Mouse (Mus musculus): ENCODE results near the gene E330017A01Rik. TPM values are rescaled to one million over a fixed set of nuclear protein-coding genes. Genes with fewer than 3 reads are reported as not detected.

Gene E330017A01Rik
- not detected for total RNA-seq (2023)

GRCm38 (mm10) chr16:58638689-58639175 lies at the start of gene E330017A01Rik:
TSS of gene E330017A01Rik (minus strand) at chr16:58638739.

GRCm38 (mm10) chr16:58669917-58670630 lies 31.5 kb upstream of the E330017A01Rik start, which contains the start of gene Cpox:
TSS of gene Cpox (plus strand) at chr16:58670292.

GRCm38 (mm10) chr16:58616878-58617277 lies 21.7 kb downstream of the E330017A01Rik start, which contains the start of gene Gm813:
TSS of gene Gm813 (minus strand) at chr16:58616978.

Other genes starting within 250 kb of the E330017A01Rik start
- 1 to 10 TPM in 1 of 2 experiments, under 1 TPM in 1; 0.58 to 1.1 TPM for gene Dcbld2, start 230.3 kb downstream of the E330017A01Rik start, total RNA-seq (2023)
- 10 to 100 TPM; 46.7 to 49.7 TPM for gene St3gal6, start 114.5 kb downstream of the E330017A01Rik start, total RNA-seq (2023)
- not detected for gene Gm813, start 21.8 kb downstream of the E330017A01Rik start, total RNA-seq (2023)
- 10 to 100 TPM; 10.8 to 17.5 TPM for gene Cpox, start 31.6 kb upstream of the E330017A01Rik start, total RNA-seq (2023)
- gene Gpr15, start 80.3 kb upstream of the E330017A01Rik start, total RNA-seq (2023) = 1 to 10 TPM in 1 of 2 experiments, under 1 TPM in 1; 0.68 to 1.7 TPM
- 10 to 100 TPM; 38.6 to 51.0 TPM for gene Cldnd1, start 89.2 kb upstream of the E330017A01Rik start, total RNA-seq (2023)
- not detected for gene Olfr172, start 124.4 kb upstream of the E330017A01Rik start, total RNA-seq (2023)
- not detected for gene Olfr173, start 161.5 kb upstream of the E330017A01Rik start, total RNA-seq (2023)
- gene Olfr175-ps1, start 188.0 kb upstream of the E330017A01Rik start, total RNA-seq (2023) = not detected
- not detected for gene Olfr177, start 236.0 kb upstream of the E330017A01Rik start, total RNA-seq (2023)

All from T-cell, adult 66 days (primary cell).